Comparison of ENCODE assay signal across 15 mouse cellular contexts in the genomic region with DNA sequence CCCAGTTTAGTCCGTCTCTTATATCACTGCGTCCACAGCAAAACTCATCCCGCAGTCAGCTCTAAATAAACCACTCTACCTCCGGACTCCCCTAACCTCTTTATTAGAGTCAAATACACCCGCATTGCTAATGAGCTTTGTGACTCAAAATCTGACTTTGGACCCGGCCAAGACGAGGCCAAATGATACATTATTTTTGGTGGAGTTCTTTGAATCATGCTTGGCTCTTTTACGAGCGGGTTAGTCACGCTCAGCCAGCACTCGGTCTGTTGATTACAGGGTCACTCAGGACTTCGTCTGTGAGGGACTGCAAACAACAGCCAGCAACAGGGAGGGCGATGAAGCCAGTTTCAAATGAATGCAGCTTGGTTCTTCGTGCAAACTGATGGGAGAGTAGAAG. TPM values are rescaled to one million over a fixed set of nuclear protein-coding genes. Genes with fewer than 3 reads are reported as not detected.
DNase-seq lines count a peak whose midpoint lies in the region; ATAC-seq and TF ChIP-seq lines count a peak whose summit lies in the region.
"Had no signal": no experiment of that assay in that cellular context is flagged by ENCODE, and none has a peak within 500 bp of the region (broad histone marks: within the 10 kb centered on the region; RNA-seq: fewer than 3 reads in every experiment).

No protein-coding gene starts in this region.

- H3K79me2 ChIP-seq in myocyte (ENCODE audit: control insufficient read depth, insufficient read depth) = no peaks in the 10 kb centered on the region

- H3K4me3 ChIP-seq in kidney, adult 2 months (ENCODE audit: insufficient read depth, low read depth, low read length) = no peak overlapping the region
- H3K4me3 ChIP-seq in neural tube, embryonic 12.5 days = no peak overlapping the region
- H3K4me3 ChIP-seq in neural tube, embryonic 15.5 days (replicated peaks) = no peak overlapping the region
- no peak overlapping the region for H3K4me3 ChIP-seq in myocyte
- H3K4me3 ChIP-seq: embryonic facial prominence, embryonic 12.5 days had no signal

- no peak for TF ChIP-seq CTCF in kidney, adult 2 months (conservative IDR thresholded peaks at IDR 0.05; ENCODE audit: insufficient read depth, insufficient read length, low read depth, low read length)

- no peaks in the 10 kb centered on the region for H3K27me3 ChIP-seq in kidney, adult 2 months (replicated peaks; ENCODE audit: control insufficient read depth, insufficient read depth, low read length)
- H3K27me3 ChIP-seq in neural tube, embryonic 12.5 days (replicated peaks) = no peaks in the 10 kb centered on the region
- no peaks in the 10 kb centered on the region for H3K27me3 ChIP-seq in neural tube, embryonic 15.5 days (replicated peaks)
- no peaks in the 10 kb centered on the region for H3K27me3 ChIP-seq in myocyte (ENCODE audit: control insufficient read depth, insufficient read depth, insufficient read length)
- H3K27me3 ChIP-seq: embryonic facial prominence, embryonic 12.5 days had no signal

- ATAC-seq in neural tube, embryonic 12.5 days (ENCODE audit: low FRiP score, low read depth) = 0 out of 2 replicates have a peak, but pooled peaks have one; percentile 54
- ATAC-seq in neural tube, embryonic 15.5 days (ENCODE audit: low FRiP score) = no peak
- ATAC-seq: forebrain, embryonic 14.5 days had no signal

- no peaks in the 10 kb centered on the region for H3K9me3 ChIP-seq in neural tube, embryonic 12.5 days
- H3K9me3 ChIP-seq in neural tube, embryonic 15.5 days (replicated peaks) = no peaks in the 10 kb centered on the region
- H3K9me3 ChIP-seq: embryonic facial prominence, embryonic 12.5 days had no signal

- no peaks in the 10 kb centered on the region for H3K4me1 ChIP-seq in kidney, adult 2 months (ENCODE audit: control insufficient read depth, insufficient read depth, low read length)
- peaks cover 13% of the 10 kb centered on the region for H3K4me1 ChIP-seq in neural tube, embryonic 12.5 days
- peaks cover 17% of the 10 kb centered on the region for H3K4me1 ChIP-seq in neural tube, embryonic 15.5 days

- no peaks in the 10 kb centered on the region; the same call in 1 of the 2 replicates for H3K36me3 ChIP-seq in kidney, adult 2 months (ENCODE audit: control insufficient read depth, insufficient read depth, low read length)
- no peaks in the 10 kb centered on the region for H3K36me3 ChIP-seq in neural tube, embryonic 12.5 days
- no peaks in the 10 kb centered on the region for H3K36me3 ChIP-seq in neural tube, embryonic 15.5 days
- no peaks in the 10 kb centered on the region for H3K36me3 ChIP-seq in myocyte (ENCODE audit: control insufficient read depth, insufficient read depth)
- H3K36me3 ChIP-seq: embryonic facial prominence, embryonic 12.5 days had no signal

- H3K27ac ChIP-seq in kidney, adult 2 months (ENCODE audit: insufficient read depth, low read depth, low read length) = no peak overlapping the region
- no peak overlapping the region for H3K27ac ChIP-seq in neural tube, embryonic 12.5 days
- no peak overlapping the region for H3K27ac ChIP-seq in neural tube, embryonic 15.5 days (replicated peaks)
- H3K27ac ChIP-seq: embryonic facial prominence, embryonic 12.5 days had no signal

- TF ChIP-seq POLR2A in kidney, adult 2 months (IDR thresholded peaks at IDR 0.05; ENCODE audit: low read depth, low read length) = no peak
- TF ChIP-seq POLR2A in myocyte (IDR thresholded peaks at IDR 0.05; ENCODE audit: insufficient read length, low read depth) = no peak

- 46% methylated on average over 14 of the region's 14 CpGs for WGBS in kidney, adult 2 months
- WGBS in neural tube, embryonic 12.5 days = 26% methylated on average over 14 of the region's 14 CpGs
- 16% methylated on average over 14 of the region's 14 CpGs for WGBS in neural tube, embryonic 15.5 days

- peak overlapping the region; percentile 10 for H3K4me2 ChIP-seq in neural tube, embryonic 12.5 days (replicated peaks)
- no peak overlapping the region for H3K4me2 ChIP-seq in neural tube, embryonic 15.5 days
- H3K4me2 ChIP-seq in myocyte (ENCODE audit: low read depth) = peak overlapping the region; percentile 64
- H3K4me2 ChIP-seq: embryonic facial prominence, embryonic 12.5 days had no signal

- no peak overlapping the region for H3K9ac ChIP-seq in neural tube, embryonic 12.5 days
- H3K9ac ChIP-seq in neural tube, embryonic 15.5 days (replicated peaks) = no peak overlapping the region
- H3K9ac ChIP-seq: embryonic facial prominence, embryonic 12.5 days had no signal

- H3ac ChIP-seq in myocyte (ENCODE audit: control insufficient read depth, insufficient read length) = no peak overlapping the region

- peak; percentile 27 for DNase-seq in embryo, embryonic 11 days
- DNase-seq in embryo, embryonic 9.5 days (ENCODE audit: extremely low spot score) = no peak
- DNase-seq in kidney, adult 2 months = peak; percentile 10
- no peak for DNase-seq in kidney, adult 18-20 months
- DNase-seq in ovary, postnatal 10 days (ENCODE audit: low spot score) = no peak
- DNase-seq: B cell, adult 2 months; cerebellum, postnatal 10 days; lung, postnatal 36 days; right cerebral cortex, postnatal 4 days; thymus, postnatal 36 days had no signal

TF ChIP-seq in myocyte, 11 proteins besides CTCF, POLR2A, EP300 and RAD21:
- TF ChIP-seq MYOG (IDR thresholded peaks at IDR 0.05; ENCODE audit: control insufficient read depth in 1 of 3, insufficient read depth in 1 of 3, insufficient read length in 2 of 3, low read depth in 2 of 3) (no peak), CEBPB (IDR thresholded peaks at IDR 0.05; ENCODE audit: insufficient read depth, poor library complexity, severe bottlenecking) (no peak), TCF3 (IDR thresholded peaks at IDR 0.05; ENCODE audit: insufficient read length, low read depth) (no peak), POLR2AphosphoS2 (IDR thresholded peaks at IDR 0.05; ENCODE audit: insufficient read length, low read depth) (no peak), E2F4 (IDR thresholded peaks at IDR 0.05; ENCODE audit: insufficient read depth) (no peak), SRF (IDR thresholded peaks at IDR 0.05; ENCODE audit: control insufficient read depth, insufficient read length, low read depth) (no peak), MAX (IDR thresholded peaks at IDR 0.05; ENCODE audit: low read depth) (no peak), USF1 (IDR thresholded peaks at IDR 0.05; ENCODE audit: low read depth) (no peak)

RNA-seq across cellular contexts. Expression of a gene that starts 20.7 kb away (rescaled TPM):
- 0.09 and 0.19 TPM in 2 replicates for polyA plus RNA-seq in kidney, adult 2 months (2012; rRNA removed)
- not detected in 2 replicates for polyA plus RNA-seq in neural tube, embryonic 12.5 days (2016; fragmentation: Nextera tagmentation; extraction: Ambion mirVana)
- polyA plus RNA-seq in neural tube, embryonic 15.5 days (2015; fragmentation: Nextera tagmentation; extraction: Ambion mirVana) = not detected in 2 replicates
- 0.89 TPM for polyA plus RNA-seq in myocyte (2012; fragmentation: generic; extraction: Trizol)
- polyA plus RNA-seq: embryonic facial prominence, embryonic 12.5 days; forebrain, embryonic 14.5 days had no signal

RNA-seq across cellular contexts. Expression of a gene that starts 59.0 kb away (rescaled TPM):
- 14.2 and 15.6 TPM in 2 replicates for polyA plus RNA-seq in kidney, adult 2 months (2012; rRNA removed)
- polyA plus RNA-seq in neural tube, embryonic 12.5 days (2016; fragmentation: Nextera tagmentation; extraction: Ambion mirVana) = 53.9 and 57.9 TPM in 2 replicates
- 99.6 and 105 TPM in 2 replicates for polyA plus RNA-seq in neural tube, embryonic 15.5 days (2015; fragmentation: Nextera tagmentation; extraction: Ambion mirVana)
- 6.3 TPM for polyA plus RNA-seq in myocyte (2012; fragmentation: generic; extraction: Trizol)

RNA-seq across cellular contexts. Expression of a gene that starts 59.1 kb away (rescaled TPM):
- polyA plus RNA-seq in kidney, adult 2 months (2012; rRNA removed) = 71.1 and 82.9 TPM in 2 replicates
- polyA plus RNA-seq in neural tube, embryonic 12.5 days (2016; fragmentation: Nextera tagmentation; extraction: Ambion mirVana) = 5.2 and 7.1 TPM in 2 replicates
- polyA plus RNA-seq in neural tube, embryonic 15.5 days (2015; fragmentation: Nextera tagmentation; extraction: Ambion mirVana) = 6.2 and 10.8 TPM in 2 replicates
- 30.5 TPM for polyA plus RNA-seq in myocyte (2012; fragmentation: generic; extraction: Trizol)

Comparison
In these comparisons a context has a peak if more than half of its experiments do, and no peak if none do; other contexts are left out.
1. DNase-seq: peak in embryo, embryonic 11 days (single experiment) and kidney, adult 2 months (single experiment); none in embryo, embryonic 9.5 days (single experiment), kidney, adult 18-20 months (single experiment) and ovary, postnatal 10 days (single experiment).